Mouse (Mus musculus) kidney, adult 2 months (tissue): ENCODE results near the gene Metrn. TPM values are rescaled to one million over a fixed set of nuclear protein-coding genes. Genes with fewer than 3 reads are reported as not detected.

Source experiments
- DNase-seq: peaks from one replicate; pipeline ENCODE4 v3.0.0; 2021
- H3K27ac ChIP-seq: fragments of 200-500 bp; 2 replicates; pipeline ENCODE4 v1.5.1; 2012; ENCODE audit warnings: low read depth, low read length, control low read depth, inconsistent platforms; ENCODE audit not compliant: insufficient read depth
- H3K27me3 ChIP-seq: fragments of 200-500 bp; replicated peaks from 2 replicates; pipeline ENCODE4 v1.6.1; 2012; ENCODE audit warnings: mild to moderate bottlenecking, moderate library complexity, low read length, inconsistent platforms; ENCODE audit not compliant: control insufficient read depth, insufficient read depth
- H3K36me3 ChIP-seq: fragments of 200-500 bp; 2 replicates; pipeline ENCODE4 v1.6.1; 2012; ENCODE audit warnings: mild to moderate bottlenecking, moderate library complexity, low read length, inconsistent platforms; ENCODE audit not compliant: control insufficient read depth, insufficient read depth
- H3K4me1 ChIP-seq: fragments of 200-500 bp; 2 replicates; pipeline ENCODE4 v1.6.1; 2011; ENCODE audit warnings: low read length; ENCODE audit not compliant: control insufficient read depth, insufficient read depth
- H3K4me3 ChIP-seq: fragments of 200-500 bp; 2 replicates; pipeline ENCODE4 v1.5.1; 2011; ENCODE audit warnings: mild to moderate bottlenecking, low read depth, low read length, control low read depth; ENCODE audit not compliant: insufficient read depth
- CTCF ChIP-seq: fragments of 200-500 bp; conservative IDR thresholded peaks from 2 replicates; pipeline ENCODE4 v1.5.1; 2011; ENCODE audit warnings: low read depth, mild to moderate bottlenecking, control low read depth, low read length, moderate library complexity, mixed read lengths; ENCODE audit not compliant: insufficient read depth, insufficient read length
- POLR2A ChIP-seq: fragments of 200-500 bp; IDR thresholded peaks from one replicate; pipeline ENCODE4 v1.6.1; 2011; ENCODE audit warnings: low read depth, low read length, control low read depth
- WGBS: fragments of 180-500 bp; shearing (Covaris S2); methylation state at CpG from one replicate; pipeline ENCODE4 v1.1.7; 2018; 5-methylcytosine and 5-hydroxymethylcytosine counted together
- polyA plus RNA-seq: library from polyadenylated mRNA; depleted of rRNA; stranded (reverse); fragments of >200 nt; gene quantifications from 2 replicates; pipeline ENCODE4 v1.2.3, GENCODE M21; 2012

The Metrn gene
- polyA plus RNA-seq, 1 experiment, result 50.1 TPM

DNA sequence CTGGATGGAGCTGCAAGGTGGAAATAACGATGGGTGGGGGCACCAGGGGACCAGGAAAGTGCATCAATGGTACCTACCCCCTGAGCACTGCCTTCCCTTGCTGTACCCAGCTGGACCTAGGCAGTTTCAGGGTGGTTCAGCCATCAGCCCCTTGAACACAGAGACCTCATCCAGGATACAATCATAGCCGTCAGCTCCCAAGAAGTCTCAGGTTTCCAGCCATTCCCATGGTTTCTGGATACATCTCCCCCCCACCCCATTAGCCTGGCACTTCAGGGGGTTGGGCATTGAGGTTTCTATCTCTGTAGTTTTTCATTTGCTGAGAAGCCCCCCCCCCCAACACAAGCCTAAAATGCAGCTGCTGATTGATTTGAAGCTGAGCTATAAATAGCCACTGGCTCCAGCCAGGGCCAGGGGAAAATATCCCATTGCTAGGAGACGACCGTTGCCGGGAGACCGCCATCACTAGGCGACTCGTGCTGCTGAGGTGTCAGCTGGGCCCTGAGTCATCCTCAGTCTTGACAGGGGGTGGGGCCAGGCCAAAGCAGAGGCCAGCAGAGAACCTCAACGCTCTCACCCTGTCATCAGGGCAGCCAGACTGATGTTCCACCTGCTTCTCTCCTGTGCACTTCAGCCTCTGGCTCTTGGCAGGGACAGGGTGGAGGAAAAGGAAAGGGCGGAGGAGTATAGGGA is 6.0 kb upstream of the Metrn start:
- Histone ChIP-seq H3K4me3 (no peak overlapping the region), H3K4me1 (no peaks in the 10 kb centered on the region), H3K27ac (no peak overlapping the region), H3K36me3 (no peaks in the 10 kb centered on the region), H3K27me3 (no peaks in the 10 kb centered on the region)
- TF ChIP-seq POLR2A, result no peak
- TF ChIP-seq CTCF, result no peak
- 9% methylated on average over 10 of the region's 10 CpGs for WGBS
- DNase-seq, result no peak

- H3K27ac ChIP-seq, result no peak overlapping the region
- peaks cover 5% of the 10 kb centered on the region; the same call in 1 of the 2 replicates for H3K4me1 ChIP-seq
- H3K36me3 ChIP-seq, result no peaks in the 10 kb centered on the region
- WGBS, result 6% methylated on average over 6 of the region's 6 CpGs
- H3K27me3 ChIP-seq, result no peaks in the 10 kb centered on the region
- TF ChIP-seq CTCF (peak; percentile 93), POLR2A (no peak)
- no peak overlapping the region for H3K4me3 ChIP-seq
- peak; percentile 85 for DNase-seq
These were observed 4.1 kb upstream of the Metrn start for GRCm38 (mm10) chr17:25801029-25801428.

- DNase-seq, result peak; percentile 61
- peak overlapping the region; percentile 46 for H3K27ac ChIP-seq
- peaks cover 9% of the 10 kb centered on the region; the same call in 1 of the 2 replicates for H3K4me1 ChIP-seq
- TF ChIP-seq CTCF (no peak), POLR2A (no peak)
- peak overlapping the region; percentile 79 for H3K4me3 ChIP-seq
- no peaks in the 10 kb centered on the region for H3K27me3 ChIP-seq
- 5% methylated on average over 37 of the region's 37 CpGs for WGBS
- H3K36me3 ChIP-seq, result no peaks in the 10 kb centered on the region
These were observed 645 bp downstream of the Metrn start for GRCm38 (mm10) chr17:25796211-25796771.

DNA sequence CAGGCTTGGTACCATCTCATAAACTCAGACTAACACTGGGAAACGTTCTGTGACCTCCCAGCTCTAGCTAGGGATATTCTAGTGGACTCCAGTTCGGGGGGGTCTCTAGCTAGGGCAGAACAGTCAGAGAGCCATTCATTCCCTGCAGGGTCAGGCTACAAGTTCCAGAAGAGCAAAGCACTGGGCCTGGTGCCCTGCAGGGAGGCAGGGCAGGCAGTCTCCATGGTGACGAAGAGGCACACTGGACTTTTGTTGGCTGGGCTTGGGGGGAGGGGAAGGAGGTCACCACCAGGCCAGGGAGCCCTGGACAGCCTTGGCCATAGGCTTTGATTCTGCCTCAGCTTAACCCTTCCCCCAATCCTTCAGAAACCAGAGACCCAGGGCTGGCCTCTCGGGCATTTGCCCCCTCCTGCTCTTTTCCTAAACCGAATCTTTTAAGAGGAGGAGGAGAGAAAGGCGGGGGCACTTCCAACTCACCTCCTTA is 1.3 kb downstream of the Metrn start, which contains the start of gene AC134908.4:
TSS of gene AC134908.4 (minus strand) at position 51 of the 484 bp plus-strand sequence.
- peaks cover 9% of the 10 kb centered on the region; the same call in 1 of the 2 replicates for H3K4me1 ChIP-seq
- H3K27ac ChIP-seq, result peak within 1 kb of the TSS; percentile 46
- peak within 1 kb of the TSS; percentile 79 for H3K4me3 ChIP-seq
- H3K27me3 ChIP-seq, result no peaks in the 10 kb centered on the region
- no peaks in the 10 kb centered on the region for H3K36me3 ChIP-seq
- no peak for TF ChIP-seq POLR2A
- no peak for TF ChIP-seq CTCF
- peak; percentile 83 for DNase-seq
- 34% methylated on average over 6 of the region's 6 CpGs for WGBS

- no peak for DNase-seq
- Histone ChIP-seq H3K27ac (no peak overlapping the region), H3K4me3 (no peak overlapping the region), H3K27me3 (no peaks in the 10 kb centered on the region), H3K4me1 (peaks cover 9% of the 10 kb centered on the region; the same call in 1 of the 2 replicates), H3K36me3 (no peaks in the 10 kb centered on the region)
- WGBS, result 85% methylated on average over 17 of the region's 17 CpGs
- TF ChIP-seq CTCF, result no peak
- TF ChIP-seq POLR2A, result no peak
These were observed 1.9 kb downstream of the Metrn start for GRCm38 (mm10) chr17:25794998-25795397.

GRCm38 (mm10) chr17:25794197-25794596 is 2.7 kb downstream of the Metrn start:
- no peak for TF ChIP-seq CTCF
- TF ChIP-seq POLR2A, result no peak
- Histone ChIP-seq H3K27me3 (no peaks in the 10 kb centered on the region), H3K4me3 (no peak overlapping the region), H3K4me1 (peaks cover 9% of the 10 kb centered on the region; the same call in 1 of the 2 replicates), H3K36me3 (no peaks in the 10 kb centered on the region), H3K27ac (no peak overlapping the region)
- WGBS, result 88% methylated on average over 13 of the region's 13 CpGs
- DNase-seq, result no peak

DNA sequence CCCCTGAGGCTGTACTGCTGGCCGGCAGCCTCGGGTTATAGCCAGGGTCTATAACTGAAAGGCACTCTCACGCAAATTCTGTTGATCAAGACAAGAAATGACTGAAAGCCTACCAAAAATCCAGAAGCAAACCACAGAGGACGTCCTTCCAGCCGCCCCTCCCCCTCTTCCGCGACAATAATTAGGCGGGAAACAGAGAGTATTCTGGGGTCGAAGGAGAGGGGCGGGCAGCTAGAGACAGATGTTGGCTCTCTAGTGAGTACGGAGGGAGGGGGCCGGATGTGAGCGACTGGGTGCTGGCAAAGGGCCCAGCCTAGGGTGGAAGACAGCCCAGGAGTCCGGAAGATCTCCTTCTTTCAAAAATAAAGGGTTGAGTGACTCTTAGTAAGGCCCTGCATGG is 4.3 kb downstream of the Metrn start, which contains the start of gene Fam173a:
TSS of gene Fam173a (minus strand) at position 287 of the 400 bp plus-strand sequence.
- WGBS, result under 1% methylated on average over 14 of the region's 14 CpGs
- peak; percentile 91 for DNase-seq

More for the DNA sequence above, 4.3 kb downstream of the Metrn start, which contains the start of gene Fam173a:
- peak within 1 kb of the TSS; percentile 83 for H3K27ac ChIP-seq
- TF ChIP-seq POLR2A, result no peak
- TF ChIP-seq CTCF, result no peak
- H3K36me3 ChIP-seq, result no peaks in the 10 kb centered on the region
- no peaks in the 10 kb centered on the region for H3K27me3 ChIP-seq
- H3K4me3 ChIP-seq, result peak within 1 kb of the TSS; percentile 94
- H3K4me1 ChIP-seq, result peaks cover 9% of the 10 kb centered on the region; the same call in 1 of the 2 replicates
